Mouse (Mus musculus) B cell, adult 67 days (primary cell): ENCODE measurements around the gene Bcl7c. TPM values are rescaled to one million over a fixed set of nuclear protein-coding genes. Genes with fewer than 3 reads are reported as not detected.

Experiments
- total RNA-seq, 2 experiments: library from RNA; stranded (reverse); gene quantifications; 4 replicates each; pipeline ENCODE4 v1.2.4; 2023

The Bcl7c gene
- 10 to 100 TPM; 57.9 to 70.7 TPM for total RNA-seq

DNA sequence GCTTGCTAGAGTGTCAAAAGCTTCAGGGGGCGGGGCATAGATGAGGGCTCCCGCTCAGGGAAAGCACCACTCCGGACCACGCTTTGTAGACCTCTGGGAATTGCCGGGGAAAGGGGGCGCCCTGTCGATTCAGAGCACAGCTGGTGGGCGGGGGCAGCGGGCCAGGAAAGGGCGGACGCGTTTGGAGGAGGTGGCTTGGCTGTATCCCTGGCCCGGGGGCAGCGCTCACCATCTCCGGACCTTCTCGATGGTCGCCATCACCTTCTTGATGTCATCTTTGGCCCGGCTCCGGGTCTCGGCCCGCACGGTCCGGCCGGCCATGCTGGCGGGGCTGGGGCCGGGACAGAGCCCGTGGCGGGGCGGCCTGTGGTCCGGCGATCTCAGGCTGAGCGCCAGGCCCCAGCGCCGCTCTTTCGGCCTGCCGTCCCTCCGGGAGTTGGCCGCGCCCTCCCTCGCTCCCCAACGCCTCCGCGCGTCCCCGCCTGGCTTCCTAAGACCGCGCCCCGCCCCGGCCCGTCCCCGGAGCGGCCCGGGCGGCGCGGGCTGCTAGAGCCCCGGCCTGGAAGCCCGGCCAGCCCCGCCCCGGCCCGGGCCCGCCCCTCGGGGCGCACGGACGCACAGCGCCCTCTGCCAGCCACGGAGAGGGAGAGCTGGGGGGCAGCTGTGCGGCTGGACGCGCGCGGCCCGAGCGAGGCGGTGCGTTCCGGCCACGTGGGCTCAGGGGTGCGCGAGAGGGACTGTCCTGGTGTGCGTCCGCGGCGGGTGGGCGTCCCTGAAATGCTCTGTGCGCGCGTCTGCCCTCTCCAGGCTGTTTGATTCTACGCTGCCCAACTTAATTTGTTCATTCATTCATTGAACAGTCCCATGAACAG is at the start of gene Bcl7c:
Gene Bcl7c (minus strand): TSS at position 727 of the 872 bp plus-strand sequence.

DNA sequence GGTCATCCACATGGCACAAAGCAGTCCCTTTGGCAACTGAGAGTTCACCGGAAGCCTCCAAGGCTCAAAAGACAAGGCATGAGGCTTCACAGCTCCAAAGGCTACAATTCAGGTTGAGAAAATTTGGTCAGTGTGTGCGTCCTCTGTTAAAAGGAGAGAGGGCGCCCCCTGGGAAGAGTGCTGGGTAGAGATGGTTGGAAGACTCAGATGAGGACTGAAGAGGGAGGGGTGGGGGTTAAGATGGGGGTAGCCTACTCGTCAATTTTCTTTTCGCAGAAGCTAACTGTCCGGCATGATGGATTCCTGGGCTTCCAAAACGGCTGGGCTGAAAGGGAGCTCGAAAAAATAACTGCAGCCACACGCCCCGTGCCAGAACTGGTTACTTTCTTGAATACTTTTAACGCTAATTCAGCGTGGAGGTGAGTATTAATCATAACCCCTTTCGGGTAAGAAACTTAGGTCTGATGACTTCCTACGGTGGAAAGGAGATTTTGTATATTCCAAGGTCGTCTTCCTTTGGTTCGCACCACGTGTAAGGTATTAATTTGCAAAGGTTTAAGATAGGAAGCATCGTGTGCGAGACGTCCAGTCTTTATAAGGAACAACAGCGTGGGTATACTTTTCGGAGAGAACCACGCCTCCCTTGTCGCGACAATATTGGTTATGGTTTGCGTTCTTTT is 35.8 kb upstream of the Bcl7c start, which contains the start of gene Fbxl19:
Gene Fbxl19 (plus strand): TSS at position 178 of the 680 bp plus-strand sequence.

DNA sequence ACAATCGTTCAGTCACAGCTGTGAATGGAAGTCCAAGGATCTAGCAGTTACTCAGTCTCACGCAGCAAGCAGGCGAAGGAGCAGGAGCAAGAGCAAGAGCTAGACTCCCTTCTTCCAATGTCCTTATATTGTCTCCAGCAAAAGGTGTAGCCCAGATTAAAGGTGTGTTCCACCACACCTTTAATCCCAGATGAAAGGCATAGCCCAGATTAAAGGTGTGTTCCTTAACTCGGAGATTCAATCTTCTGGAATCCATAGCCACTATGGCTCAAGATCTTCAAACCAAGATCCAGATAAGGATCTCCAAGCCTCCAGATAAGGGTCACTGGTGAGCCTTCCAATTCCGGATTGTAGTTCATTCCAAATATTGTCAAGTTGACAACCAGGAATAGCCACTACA is 23.3 kb upstream of the Bcl7c start, which contains the start of gene Ctf2:
Gene Ctf2 (minus strand): TSS at position 101 of the 400 bp plus-strand sequence.

GRCm38 (mm10) chr7:127712461-127713385 is 4.0 kb upstream of the Bcl7c start, which contains the start of gene Ctf1:
Gene Ctf1 (plus strand): TSS chr7:127712736.

GRCm38 (mm10) chr7:127614891-127615843 is 93.6 kb downstream of the Bcl7c start, which contains the start of gene Zfp629:
Gene Zfp629 (minus strand): TSS chr7:127615797.

Other genes with a start within 250 kb of the Bcl7c start
- gene Prr14, start 249.3 kb downstream of the Bcl7c start, total RNA-seq: 100 to 1,000 TPM; 166 to 171 TPM
- gene Fbrs, start 229.7 kb downstream of the Bcl7c start, total RNA-seq: 100 to 1,000 TPM; 272 to 327 TPM
- gene Srcap, start 196.9 kb downstream of the Bcl7c start, total RNA-seq: 100 to 1,000 TPM; 208 to 213 TPM
- 10 to 100 TPM; 44.1 to 48.8 TPM for gene Gm42715, start 189.3 kb downstream of the Bcl7c start, total RNA-seq
- gene Tmem265, start 147.5 kb downstream of the Bcl7c start, total RNA-seq: 1 to 10 TPM in 1 of 2 experiments, not detected in 1; 6.6 TPM
- gene Phkg2, start 135.6 kb downstream of the Bcl7c start, total RNA-seq: 100 to 1,000 TPM; 143 to 159 TPM
- 1 to 10 TPM; 1.0 to 1.3 TPM for gene Ccdc189, start 120.3 kb downstream of the Bcl7c start, total RNA-seq
- 100 to 1,000 TPM; 152 to 153 TPM for gene Rnf40, start 120.2 kb downstream of the Bcl7c start, total RNA-seq
- 1 to 10 TPM; 4.0 to 5.6 TPM for gene Zfp629, start 93.1 kb downstream of the Bcl7c start, total RNA-seq
- gene Ctf1, start 3.8 kb upstream of the Bcl7c start, total RNA-seq: not detected
- gene Ctf2, start 23.2 kb upstream of the Bcl7c start, total RNA-seq: not detected
- gene Fbxl19, start 35.6 kb upstream of the Bcl7c start, total RNA-seq: 10 to 100 TPM; 14.3 to 15.7 TPM
- 10 to 100 TPM; 38.3 to 40.4 TPM for gene Orai3, start 60.9 kb upstream of the Bcl7c start, total RNA-seq
- gene Setd1a, start 67.7 kb upstream of the Bcl7c start, total RNA-seq: 10 to 100 TPM; 71.9 to 94.6 TPM
- gene Gm49388, start 76.7 kb upstream of the Bcl7c start, total RNA-seq: under 1 TPM in 1 of 2 experiments, not detected in 1; 0.53 TPM
- gene Hsd3b7, start 91.7 kb upstream of the Bcl7c start, total RNA-seq: 1 to 10 TPM; 4.1 to 6.1 TPM
- gene Stx4a, start 115.4 kb upstream of the Bcl7c start, total RNA-seq: 100 to 1,000 TPM; 143 to 167 TPM
- gene Stx1b, start 115.6 kb upstream of the Bcl7c start, total RNA-seq: not detected
- 100 to 1,000 TPM; 104 to 108 TPM for gene Zfp646, start 167.3 kb upstream of the Bcl7c start, total RNA-seq
- 10 to 100 TPM; 15.3 to 20.7 TPM for gene Zfp668, start 167.9 kb upstream of the Bcl7c start, total RNA-seq
- gene Prss53, start 182.0 kb upstream of the Bcl7c start, total RNA-seq: under 1 TPM in 1 of 2 experiments, not detected in 1; 0.49 TPM
- gene Gm21974, start 186.5 kb upstream of the Bcl7c start, total RNA-seq: under 1 TPM in 1 of 2 experiments, not detected in 1; 0.83 TPM
- 10 to 100 TPM; 13.7 to 19.4 TPM for gene Vkorc1, start 186.7 kb upstream of the Bcl7c start, total RNA-seq
- 10 to 100 TPM; 29.3 to 35.7 TPM for gene Bckdk, start 195.1 kb upstream of the Bcl7c start, total RNA-seq
- 10 to 100 TPM; 51.0 to 58.3 TPM for gene Kat8, start 203.6 kb upstream of the Bcl7c start, total RNA-seq
- not detected for gene Prss8, start 221.2 kb upstream of the Bcl7c start, total RNA-seq
- gene Prss36, start 237.8 kb upstream of the Bcl7c start, total RNA-seq: 1 to 10 TPM; 1.7 to 3.1 TPM